Mouse (Mus musculus): ENCODE data around the gene Khsrp.

Khsrp gene

GRCm38 (mm10) chr17:56985656-56986055, 45.7 kb downstream of the Khsrp start:
- no peak for DNase-seq

GRCm38 (mm10) chr17:56984886-56985285, 46.4 kb downstream of the Khsrp start:
- no peak for DNase-seq

DNA sequence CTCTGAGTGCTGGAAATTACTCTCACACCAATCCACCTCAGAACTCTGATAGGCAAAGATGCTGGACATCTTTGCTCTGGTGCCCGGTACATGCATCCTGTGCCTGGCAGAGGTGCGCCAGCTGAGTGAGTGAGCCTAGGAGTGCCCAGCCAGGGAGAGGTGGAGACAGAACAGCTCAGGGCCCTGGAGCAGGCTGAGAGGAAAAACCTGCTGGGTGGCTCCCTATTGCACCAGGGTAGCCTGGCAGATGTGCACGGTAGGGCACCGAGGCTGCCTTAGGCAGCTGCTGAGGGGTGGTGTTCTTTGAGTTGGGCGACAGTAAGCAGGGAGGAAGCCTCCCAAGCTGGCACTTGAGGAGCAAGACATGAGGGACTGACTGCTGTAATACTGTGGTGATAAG, 49.3 kb downstream of the Khsrp start, which contains the start of gene Acer1:
Gene Acer1, minus strand, starts transcription at position 114 of the 400 bp plus-strand sequence.
- no peak for DNase-seq

GRCm38 (mm10) chr17:56981049-56981448, 50.3 kb downstream of the Khsrp start:
- no peak for DNase-seq

GRCm38 (mm10) chr17:56979524-56979923, 51.8 kb downstream of the Khsrp start:
- DNase-seq, result no peak

GRCm38 (mm10) chr17:56976531-56977390, 54.6 kb downstream of the Khsrp start:
- DNase-seq, result no peak

DNA sequence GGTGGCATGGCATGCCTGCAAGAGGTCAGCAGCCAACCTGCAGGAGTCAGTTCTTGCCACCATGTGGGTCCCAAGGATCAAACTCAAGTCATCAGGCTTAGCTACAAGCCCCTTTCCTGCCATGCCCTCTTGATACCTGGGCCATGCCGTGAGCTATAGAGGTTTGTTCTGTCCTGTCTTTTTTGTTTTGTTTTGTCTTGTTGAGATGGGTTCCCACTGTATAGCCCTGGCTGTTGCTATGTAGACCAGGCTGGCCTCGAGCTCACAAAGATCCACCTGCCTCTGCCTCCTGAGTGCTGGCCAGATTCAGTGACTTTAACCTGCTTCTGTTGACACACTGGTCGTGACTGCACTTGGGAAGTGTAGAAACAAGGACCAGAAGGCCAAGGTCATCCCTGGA, 55.9 kb downstream of the Khsrp start:
- DNase-seq, result no peak

DNA sequence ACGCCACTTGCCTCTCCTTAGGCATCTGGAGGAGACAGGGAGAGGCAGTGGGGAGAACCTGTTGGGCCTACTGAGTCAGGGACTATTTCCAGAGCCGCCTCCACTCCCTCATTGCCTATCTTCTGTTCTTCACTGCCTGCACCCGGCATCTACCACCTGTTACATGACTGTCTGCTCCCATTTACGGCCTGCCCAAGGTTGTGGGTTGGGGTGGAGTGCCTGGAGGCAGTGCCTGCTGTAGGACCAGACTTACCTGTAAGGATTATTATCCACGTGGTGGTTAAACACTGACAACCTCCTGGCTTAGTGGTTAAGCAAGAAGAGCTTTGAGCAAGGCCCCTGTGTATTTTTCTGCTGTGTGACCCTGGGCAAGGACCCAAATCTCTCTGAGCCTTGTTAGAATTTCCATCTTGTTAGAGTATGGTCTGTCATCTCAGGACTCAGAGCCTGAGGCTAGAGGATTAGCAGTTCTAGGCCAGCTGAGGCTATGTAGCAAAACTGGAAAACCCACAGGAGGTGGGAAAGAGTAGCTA, 56.5 kb downstream of the Khsrp start:
- DNase-seq, result no peak

DNA sequence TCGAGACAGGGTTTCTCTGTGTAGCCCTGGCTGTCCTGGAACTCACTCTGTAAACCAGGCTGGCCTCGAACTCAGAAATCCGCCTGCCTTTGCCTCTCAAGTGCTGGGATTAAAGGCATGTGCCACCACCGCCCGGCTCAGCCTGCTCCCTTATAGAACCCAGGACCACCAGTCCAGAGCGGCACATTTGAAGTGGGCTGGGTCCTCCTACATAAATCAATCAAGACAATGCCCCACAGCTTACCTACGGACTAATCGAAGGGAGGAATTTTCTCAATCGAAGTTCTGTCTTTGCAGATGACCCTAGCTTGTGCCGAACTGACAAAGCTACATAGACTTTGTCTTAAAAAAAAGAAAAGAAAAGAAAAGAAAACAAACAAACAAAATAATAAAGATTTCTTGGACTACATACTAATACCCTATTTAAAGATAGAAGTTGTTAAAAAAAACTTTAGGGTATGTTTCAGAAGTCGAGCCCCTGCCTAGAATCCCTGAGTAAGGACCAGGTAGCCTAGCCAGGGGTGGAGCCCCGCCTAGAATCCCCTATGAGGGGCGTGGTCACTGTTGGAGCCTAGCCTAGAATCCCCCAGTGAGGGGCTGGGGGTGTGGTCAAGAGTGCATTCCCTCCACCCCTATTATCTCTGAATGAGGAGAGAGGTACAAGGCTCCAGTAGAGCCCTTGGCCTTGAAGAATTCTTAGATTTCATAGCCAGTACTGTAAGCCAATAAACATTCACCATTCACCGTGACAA, 57.2 kb downstream of the Khsrp start:
- DNase-seq, result no peak
